Mouse (Mus musculus): ENCODE data around the gene Slc43a2. TPM values are rescaled to one million over a fixed set of nuclear protein-coding genes. Genes with fewer than 3 reads are reported as not detected.
"Not testable (repeated sequence)": the region's sequence is repeated elsewhere in the genome, so short reads cannot be mapped to it uniquely, and the experiment has no call there.

The Slc43a2 gene
- total RNA-seq, 1 experiment from 2014 or later, result 22.4 TPM

DNA sequence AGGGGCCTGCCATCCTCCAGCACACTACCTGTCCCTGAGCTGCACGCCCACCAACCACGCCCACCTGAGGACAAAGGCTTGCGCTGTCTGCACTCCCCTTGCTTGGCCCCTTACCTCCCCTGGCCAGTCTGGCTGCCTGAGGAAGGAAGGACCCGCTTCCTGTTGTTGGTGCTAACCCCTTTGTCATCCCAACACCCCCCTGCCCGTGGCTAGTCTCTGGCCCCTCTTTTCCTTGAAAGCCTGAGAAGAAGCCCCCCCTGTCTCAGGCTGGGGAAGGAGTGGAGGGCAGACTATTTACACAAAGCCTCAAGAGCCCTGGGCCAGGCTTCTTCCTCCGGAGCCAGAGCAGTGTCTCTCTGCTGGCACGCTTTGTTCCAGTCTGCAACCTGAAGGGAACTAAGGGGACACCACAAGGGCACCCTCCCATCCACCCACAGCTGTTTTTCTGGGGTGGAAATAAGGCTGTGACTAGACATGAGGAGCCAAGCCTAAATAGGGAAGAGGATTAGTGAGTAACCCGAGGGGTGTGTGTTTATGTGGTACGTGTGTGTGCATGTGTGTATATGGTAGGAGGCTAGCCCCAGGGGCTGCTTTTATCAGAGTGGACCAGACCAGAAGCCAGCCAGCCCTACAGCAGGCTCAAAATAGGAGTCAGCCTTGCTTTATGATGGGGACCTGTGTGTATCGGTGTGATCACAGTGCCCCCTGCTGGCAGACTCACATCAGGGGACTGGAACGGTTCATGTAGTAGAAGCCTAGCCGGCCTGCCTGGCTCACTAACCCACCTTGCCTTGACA is 41.6 kb downstream of the Slc43a2 start:
- DNase-seq, result peak; percentile 95

- DNase-seq, result no peak
Observed at GRCm38 (mm10) chr11:75574378-75575123, 43.1 kb downstream of the Slc43a2 start.

GRCm38 (mm10) chr11:75575560-75576123 is 44.1 kb downstream of the Slc43a2 start:
- DNase-seq, result no peak

- no peak for DNase-seq
Observed at GRCm38 (mm10) chr11:75578609-75579008, 47.1 kb downstream of the Slc43a2 start.

DNA sequence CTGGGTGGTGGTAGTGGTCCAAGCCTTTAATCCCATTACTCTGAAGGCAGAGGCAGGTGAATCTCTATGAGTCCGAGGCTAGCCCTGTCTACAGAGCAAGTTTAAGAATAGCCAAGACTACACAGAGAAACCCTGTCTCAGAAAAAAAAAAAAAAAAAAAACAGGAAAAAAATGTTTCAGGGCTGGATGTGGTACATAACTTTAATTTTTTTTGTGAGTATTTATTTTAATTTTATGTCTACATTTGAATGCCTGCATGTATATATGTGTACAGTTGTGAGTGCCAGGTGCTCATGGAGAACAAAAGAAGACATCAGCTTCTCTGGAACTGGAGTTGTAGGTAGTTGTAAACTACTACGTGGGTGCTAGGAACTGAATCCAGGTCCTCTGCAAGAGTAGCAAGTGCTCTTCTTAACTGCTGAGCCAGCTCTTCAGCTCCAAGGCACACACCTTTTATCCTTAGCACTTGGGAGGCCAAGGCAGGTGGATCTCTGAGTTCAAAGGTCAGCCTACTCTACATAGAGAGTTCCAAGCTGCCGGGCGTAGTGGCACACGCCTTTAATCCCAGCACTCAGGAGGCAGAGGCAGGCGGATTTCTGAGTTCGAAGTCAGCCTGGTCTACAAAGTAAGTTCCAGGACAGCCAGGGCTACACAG is 50.1 kb downstream of the Slc43a2 start:
- no peak for DNase-seq

DNA sequence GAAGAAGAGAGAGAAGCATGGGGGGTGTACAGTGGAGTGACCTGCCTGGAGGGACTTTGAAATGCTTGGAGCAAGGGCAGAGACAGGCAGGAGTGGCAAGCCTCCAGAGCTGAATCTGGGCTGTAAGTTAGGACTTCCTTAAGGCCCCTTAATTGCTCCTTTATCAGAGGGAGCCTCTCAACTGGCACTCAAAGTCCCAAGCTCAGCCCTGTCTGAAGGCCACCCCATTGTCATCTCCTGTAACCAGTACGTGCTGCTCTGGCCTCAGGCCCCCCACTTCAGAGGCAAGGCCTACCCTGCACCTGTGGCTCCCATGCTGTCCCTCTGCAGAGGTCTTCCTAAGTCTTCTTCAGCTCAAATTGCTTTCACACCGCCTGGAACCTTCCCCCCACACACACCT is 52.0 kb downstream of the Slc43a2 start:
- DNase-seq, result no peak

DNA sequence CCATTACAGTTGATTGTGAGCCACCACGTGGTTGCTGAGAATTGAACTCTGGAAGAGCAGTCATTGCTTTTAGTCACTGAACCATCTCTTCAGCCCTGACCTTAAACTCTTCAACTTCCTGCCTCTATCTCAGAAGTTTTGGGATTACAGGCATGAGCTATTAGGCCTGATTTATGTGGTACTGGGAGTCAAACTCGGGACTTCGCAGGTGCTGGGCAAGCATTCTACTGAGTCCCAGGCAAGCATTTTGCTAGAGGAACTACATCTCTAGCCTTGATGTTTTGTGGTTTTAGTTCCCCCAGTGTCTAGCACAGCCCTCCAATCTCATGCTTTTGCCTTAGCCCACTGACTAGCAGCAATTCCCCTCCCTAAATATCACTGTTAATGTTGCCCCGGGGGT is 53.6 kb downstream of the Slc43a2 start:
- no peak for DNase-seq

DNA sequence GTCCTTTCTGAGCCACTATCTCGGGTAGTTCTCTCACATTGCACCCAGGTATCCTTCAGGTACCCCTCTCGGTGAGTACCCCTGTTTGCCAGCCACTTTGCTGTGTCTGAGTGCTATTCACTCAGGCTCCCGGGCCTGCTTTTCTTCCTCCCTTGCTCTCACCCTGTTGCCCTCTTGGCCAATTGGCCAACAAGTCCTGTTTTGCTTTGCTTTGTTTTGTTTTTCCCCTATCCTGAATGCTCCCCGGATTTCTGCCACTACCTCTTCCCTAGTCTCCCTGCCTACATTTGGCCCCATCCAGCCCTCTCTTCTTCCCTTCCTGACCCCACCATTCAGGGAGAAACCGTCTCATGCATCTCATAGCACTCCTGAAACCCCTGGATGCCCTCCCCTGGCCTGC is 54.5 kb downstream of the Slc43a2 start:
- no peak for DNase-seq

- DNase-seq, result no peak
Observed at GRCm38 (mm10) chr11:75586963-75587362, 55.5 kb downstream of the Slc43a2 start.

- peak; percentile 98 for DNase-seq
Observed at GRCm38 (mm10) chr11:75587493-75588284, 56.2 kb downstream of the Slc43a2 start, which contains the start of gene Pitpna. Gene Pitpna (plus strand): TSS chr11:75588097.

GRCm38 (mm10) chr11:75588285-75588941 is 56.9 kb downstream of the Slc43a2 start:
- DNase-seq, result no peak

DNA sequence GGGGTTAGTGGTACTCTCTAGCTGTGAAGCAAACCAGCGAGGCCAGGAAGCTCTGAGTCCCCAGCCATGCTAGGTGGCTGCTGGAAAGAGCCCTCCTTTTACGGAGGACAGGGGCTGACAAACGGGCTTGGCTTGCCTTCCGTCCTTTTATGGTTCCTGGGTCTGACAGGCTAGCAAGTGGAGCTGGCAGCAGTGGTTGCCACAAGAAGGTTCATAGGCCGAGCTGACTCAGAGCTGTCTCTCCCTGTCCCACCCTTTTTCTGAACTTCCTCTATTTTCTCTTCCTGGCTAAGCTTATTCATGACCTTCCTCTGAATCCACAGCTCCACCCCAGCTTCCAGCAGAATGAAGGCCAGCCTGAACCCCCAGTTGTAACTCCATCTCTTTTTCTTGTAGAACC is 61.1 kb downstream of the Slc43a2 start:
- peak; percentile 65 for DNase-seq

- DNase-seq, result no peak
Observed at GRCm38 (mm10) chr11:75594431-75594830, 62.9 kb downstream of the Slc43a2 start.

DNA sequence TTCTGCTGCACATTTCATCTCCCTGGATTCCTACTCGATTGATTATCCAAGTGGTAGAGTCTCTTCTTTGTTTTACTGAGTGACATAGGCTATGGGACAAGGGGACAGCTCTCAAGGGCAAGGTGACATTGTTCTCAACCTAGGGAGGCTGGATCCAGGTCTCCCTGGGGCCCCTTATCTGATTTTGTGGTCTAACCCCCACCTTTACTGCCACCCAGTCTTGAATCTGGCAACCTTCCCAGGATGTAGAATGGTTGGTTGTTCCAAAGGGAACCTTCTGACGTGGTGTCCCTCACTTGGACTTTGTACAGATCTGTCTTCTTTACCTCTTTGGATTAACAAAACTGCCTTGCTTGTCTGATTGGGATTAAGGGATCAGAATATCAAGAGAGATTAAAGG is 63.9 kb downstream of the Slc43a2 start:
- DNase-seq, result no peak

- DNase-seq, result peak; percentile 31
Observed at GRCm38 (mm10) chr11:75595816-75596215, 64.3 kb downstream of the Slc43a2 start.

DNA sequence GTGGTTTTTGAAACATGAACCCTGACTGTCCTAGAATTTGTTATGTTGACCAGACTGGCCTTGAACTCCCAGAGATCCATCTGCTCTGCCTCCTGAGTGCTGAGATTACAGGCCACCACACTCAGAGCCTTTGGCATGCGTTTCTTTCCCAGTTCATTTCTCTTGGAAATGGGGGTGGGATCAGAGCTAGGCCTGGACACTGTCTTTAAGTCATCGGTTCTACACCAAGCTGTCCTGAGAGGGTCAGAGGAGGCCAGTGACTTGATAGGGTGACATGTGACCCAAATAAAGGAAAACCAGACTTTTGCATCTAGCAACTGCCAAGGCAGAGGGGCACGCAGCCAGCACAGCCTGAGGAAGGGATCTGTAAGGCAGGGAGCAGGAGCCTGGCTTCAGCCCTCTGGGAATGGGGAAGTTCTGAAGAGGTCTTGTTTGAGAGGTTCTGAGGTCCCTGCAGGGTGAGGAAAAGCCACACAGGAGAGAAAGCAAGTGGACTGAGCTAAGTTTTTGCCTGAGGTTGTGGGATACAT is 65.3 kb downstream of the Slc43a2 start:
- DNase-seq, result peak; percentile 68

- no peak for DNase-seq
Observed at GRCm38 (mm10) chr11:75598004-75598403, 66.5 kb downstream of the Slc43a2 start.

GRCm38 (mm10) chr11:75599802-75600201 is 68.3 kb downstream of the Slc43a2 start:
- DNase-seq, result not testable (repeated sequence)

DNA sequence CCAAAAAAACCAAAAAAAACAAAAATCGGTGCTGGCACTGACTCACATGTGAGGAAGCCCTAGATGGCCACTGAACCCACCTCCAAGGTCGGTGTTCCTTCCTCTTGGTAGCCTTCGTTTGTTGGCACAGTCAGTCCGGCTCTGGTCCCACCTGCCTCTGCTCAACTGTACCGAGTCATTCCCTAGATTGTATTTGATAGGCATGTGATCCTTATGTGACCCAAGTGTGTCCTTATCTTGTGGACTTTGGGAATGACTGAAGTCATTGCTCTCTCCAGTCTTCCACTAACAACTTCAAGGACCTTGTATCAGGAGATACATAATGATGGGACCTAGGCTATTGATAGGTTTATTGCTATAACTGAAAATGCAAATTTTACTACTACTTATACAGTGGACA is 73.3 kb downstream of the Slc43a2 start:
- no peak for DNase-seq

GRCm38 (mm10) chr11:75605318-75605717 is 73.8 kb downstream of the Slc43a2 start:
- no peak for DNase-seq

DNA sequence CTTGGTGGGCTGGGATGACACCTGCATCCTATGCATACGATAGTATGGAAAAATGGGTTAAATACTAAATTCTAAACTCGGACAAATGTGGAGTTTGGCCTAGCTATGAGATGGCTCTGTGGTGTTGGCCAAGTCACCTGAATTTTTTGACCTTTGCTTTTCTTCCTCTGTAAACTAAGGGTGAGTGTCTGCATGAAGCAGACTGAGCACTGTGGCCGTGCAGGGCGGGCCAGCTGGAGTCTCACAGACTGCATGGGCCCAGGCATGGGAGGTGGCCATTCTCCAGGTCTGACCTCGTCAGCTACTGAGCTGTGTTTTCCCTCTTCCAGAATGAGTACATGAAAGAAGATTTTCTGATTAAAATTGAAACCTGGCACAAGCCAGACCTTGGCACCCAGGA is 77.3 kb downstream of the Slc43a2 start:
- no peak for DNase-seq

All from adrenal gland, postnatal 14 days (tissue).